Mouse (Mus musculus) liver, embryonic 11.5 days (tissue): Measurements from ENCODE around the gene Bcdin3d. TPM values are rescaled to one million over a fixed set of nuclear protein-coding genes. Genes with fewer than 3 reads are reported as not detected.
A peak's percentile ranks its signal among the peaks of the same experiment; 100 is the strongest.

Experiments
- ATAC-seq: fragments of 200-750 bp; cut with Nextera tagmentation; replicated peaks from 2 replicates; pipeline ENCODE4 v1.8.0; 2017; ENCODE audit warnings: moderate number of reproducible peaks, mild to moderate bottlenecking, moderate TSS enrichment, moderate library complexity; ENCODE audit not compliant: low FRiP score
- DNase-seq: peaks from one replicate; pipeline ENCODE4 v3.0.0-alpha.2; 2017; ENCODE audit warnings: low spot score
- H3K27ac ChIP-seq: fragments of 300-500 bp; sonication (generic); 2 replicates; pipeline ENCODE4 v1.5.1; 2014; ENCODE audit warnings: mild to moderate bottlenecking, low read depth, low read length, control low read depth
- H3K27me3 ChIP-seq: fragments of 300-500 bp; sonication (generic); replicated peaks from 2 replicates; pipeline ENCODE4 v1.6.1; 2014; ENCODE audit warnings: low read length, mixed read lengths; ENCODE audit not compliant: control insufficient read depth, insufficient read depth
- H3K36me3 ChIP-seq: fragments of 300-500 bp; sonication (generic); 2 replicates; pipeline ENCODE4 v1.6.1; 2014; ENCODE audit warnings: mild to moderate bottlenecking, low read length, moderate library complexity, mixed read lengths; ENCODE audit not compliant: control insufficient read depth, insufficient read depth
- H3K4me1 ChIP-seq: fragments of 300-500 bp; sonication (generic); replicated peaks from 2 replicates; pipeline ENCODE4 v1.6.1; 2014; ENCODE audit warnings: low read length, mixed read lengths; ENCODE audit not compliant: control insufficient read depth, insufficient read depth
- H3K4me2 ChIP-seq: fragments of 300-500 bp; sonication (generic); 2 replicates; pipeline ENCODE4 v1.6.1; 2014; ENCODE audit warnings: mild to moderate bottlenecking, control low read depth, moderate library complexity
- H3K4me3 ChIP-seq: fragments of 300-500 bp; sonication (generic); 2 replicates; pipeline ENCODE4 v1.5.1; 2014; ENCODE audit warnings: low read depth, low read length, control low read depth
- H3K9ac ChIP-seq: fragments of 300-500 bp; sonication (generic); 2 replicates; pipeline ENCODE4 v1.6.1; 2014; ENCODE audit warnings: low read depth, low read length, control low read depth
- H3K9me3 ChIP-seq: fragments of 300-500 bp; sonication (generic); 2 replicates; pipeline ENCODE4 v1.6.1; 2016; ENCODE audit warnings: low read length, inconsistent platforms, mixed read lengths; ENCODE audit not compliant: control insufficient read depth
- WGBS: fragments of 180-500 bp; shearing (Covaris S2); extraction: QIAGEN DNeasy Blood & Tissue Kit; methylation state at CpG from one replicate; pipeline ENCODE4 v1.1.7; 2014; 5-methylcytosine and 5-hydroxymethylcytosine counted together
- polyA plus RNA-seq: library from polyadenylated mRNA; unstranded; fragments of >200 nt; fragmentation: Nextera tagmentation; extraction: Ambion mirVana; gene quantifications from 2 replicates; pipeline ENCODE4 v1.2.1, GENCODE M21; 2014

Bcdin3d gene
- polyA plus RNA-seq, 1 experiment from 2014 or later = 10.5 TPM

DNA sequence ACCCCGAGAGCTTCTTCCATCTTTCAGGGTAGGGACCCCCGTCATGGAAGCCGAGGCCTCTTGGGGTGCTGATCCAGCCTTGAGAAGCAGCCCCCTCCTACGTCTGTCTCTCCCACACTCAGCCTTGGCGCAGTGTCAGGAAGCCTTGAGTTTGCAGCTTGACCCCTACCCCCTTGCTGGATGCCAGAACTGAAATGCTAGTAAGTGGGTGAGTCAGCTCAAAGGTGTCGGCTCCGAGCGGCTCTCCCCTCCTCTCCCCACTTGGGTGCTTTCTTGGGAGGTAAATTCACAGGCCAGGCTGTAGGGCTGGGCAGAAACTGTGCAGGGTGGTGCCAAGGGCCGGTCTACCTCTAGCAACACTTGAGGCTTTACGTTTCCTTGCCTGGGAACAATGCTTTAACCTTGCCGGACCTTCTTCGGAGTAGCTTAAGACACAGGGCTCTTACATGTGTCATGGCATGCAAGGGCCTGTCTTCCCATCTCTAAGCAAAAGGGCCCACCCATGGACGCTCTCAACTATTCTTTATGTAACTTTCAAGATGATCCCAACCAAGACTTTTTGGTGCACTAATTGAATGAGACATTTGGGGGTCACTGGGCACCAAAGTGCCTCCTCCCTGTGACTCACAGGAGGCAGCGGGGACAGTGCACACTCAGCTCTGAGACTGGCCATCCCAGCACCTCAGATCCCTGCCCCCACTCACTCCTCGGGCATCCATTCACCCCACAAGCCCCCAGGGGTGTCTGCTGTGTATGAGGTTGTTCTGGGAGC is 31.0 kb upstream of the Bcdin3d start:
- Histone ChIP-seq H3K9me3 (no peaks in the 10 kb centered on the region), H3K27me3 (no peaks in the 10 kb centered on the region; the same call in 1 of the 2 replicates), H3K36me3 (no peaks in the 10 kb centered on the region), H3K4me3 (no peak overlapping the region), H3K27ac (no peak overlapping the region), H3K9ac (no peak overlapping the region), H3K4me2 (no peak overlapping the region), H3K4me1 (peaks cover 11% of the 10 kb centered on the region; the same call in 1 of the 2 replicates)
- WGBS = 70% methylated on average over 15 of the region's 15 CpGs
- ATAC-seq (no peak), DNase-seq (no peak)

DNA sequence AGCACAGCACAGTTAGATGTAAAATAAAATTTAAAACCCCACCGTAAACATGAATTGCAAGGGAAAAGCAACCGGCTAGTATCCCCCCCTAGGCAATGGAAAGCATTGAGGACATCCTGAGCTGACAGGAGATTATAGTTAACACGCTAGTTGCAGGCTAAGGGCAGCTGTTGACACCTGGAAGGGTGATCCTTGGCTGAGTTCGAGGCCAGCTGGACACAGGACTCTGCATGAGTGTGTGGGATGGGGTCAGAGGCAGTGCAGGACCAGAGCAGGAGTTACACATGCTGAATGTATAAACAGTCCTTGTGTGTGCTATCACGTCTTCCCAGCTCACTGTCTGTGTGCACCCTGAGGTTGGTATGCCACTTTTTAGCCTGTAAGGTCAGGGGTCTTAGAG is 28.7 kb upstream of the Bcdin3d start:
- peaks cover 3% of the 10 kb centered on the region; the same call in 1 of the 2 replicates for H3K27me3 ChIP-seq
- 63% methylated on average over 5 of the region's 5 CpGs for WGBS
- no peak overlapping the region for H3K27ac ChIP-seq
- H3K4me2 ChIP-seq = no peak overlapping the region
- ATAC-seq (no peak), DNase-seq (no peak)
- no peaks in the 10 kb centered on the region for H3K9me3 ChIP-seq
- peaks cover 22% of the 10 kb centered on the region for H3K4me1 ChIP-seq
- H3K9ac ChIP-seq = no peak overlapping the region
- no peak overlapping the region for H3K4me3 ChIP-seq
- no peaks in the 10 kb centered on the region for H3K36me3 ChIP-seq

DNA sequence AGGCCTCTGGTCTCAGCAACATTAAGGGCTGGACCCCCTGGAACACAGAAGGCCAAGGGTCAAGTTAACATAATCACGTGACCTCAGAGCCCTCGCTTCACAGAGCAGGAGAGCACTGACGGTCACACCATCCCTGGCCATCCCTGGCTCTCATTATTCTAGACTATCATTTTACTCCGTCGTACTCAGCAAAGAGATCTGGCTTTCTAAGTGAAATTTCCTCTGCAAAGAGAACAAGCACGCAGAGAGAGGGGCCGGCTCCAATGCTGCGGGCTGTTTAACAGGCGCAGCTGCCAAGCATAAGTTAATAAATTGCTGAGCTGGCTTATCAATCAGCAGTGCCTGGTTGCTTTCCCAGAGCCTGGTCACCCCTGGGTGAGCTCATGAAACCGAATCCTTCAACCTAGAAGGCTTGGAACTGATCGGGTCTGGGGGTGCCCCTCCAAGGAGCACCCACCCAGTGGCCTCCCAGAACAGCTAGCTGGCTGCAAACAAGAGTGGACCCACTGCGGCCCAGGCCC is 27.8 kb upstream of the Bcdin3d start:
- Histone ChIP-seq H3K9ac (no peak overlapping the region), H3K27ac (no peak overlapping the region), H3K36me3 (no peaks in the 10 kb centered on the region), H3K4me3 (no peak overlapping the region), H3K4me2 (no peak overlapping the region), H3K9me3 (no peaks in the 10 kb centered on the region), H3K27me3 (peaks cover 3% of the 10 kb centered on the region; the same call in 1 of the 2 replicates), H3K4me1 (peaks cover 22% of the 10 kb centered on the region)
- 53% methylated on average over 12 of the region's 12 CpGs for WGBS
- DNase-seq = no peak
- ATAC-seq = no peak; the same call in 1 of the 2 replicates

DNA sequence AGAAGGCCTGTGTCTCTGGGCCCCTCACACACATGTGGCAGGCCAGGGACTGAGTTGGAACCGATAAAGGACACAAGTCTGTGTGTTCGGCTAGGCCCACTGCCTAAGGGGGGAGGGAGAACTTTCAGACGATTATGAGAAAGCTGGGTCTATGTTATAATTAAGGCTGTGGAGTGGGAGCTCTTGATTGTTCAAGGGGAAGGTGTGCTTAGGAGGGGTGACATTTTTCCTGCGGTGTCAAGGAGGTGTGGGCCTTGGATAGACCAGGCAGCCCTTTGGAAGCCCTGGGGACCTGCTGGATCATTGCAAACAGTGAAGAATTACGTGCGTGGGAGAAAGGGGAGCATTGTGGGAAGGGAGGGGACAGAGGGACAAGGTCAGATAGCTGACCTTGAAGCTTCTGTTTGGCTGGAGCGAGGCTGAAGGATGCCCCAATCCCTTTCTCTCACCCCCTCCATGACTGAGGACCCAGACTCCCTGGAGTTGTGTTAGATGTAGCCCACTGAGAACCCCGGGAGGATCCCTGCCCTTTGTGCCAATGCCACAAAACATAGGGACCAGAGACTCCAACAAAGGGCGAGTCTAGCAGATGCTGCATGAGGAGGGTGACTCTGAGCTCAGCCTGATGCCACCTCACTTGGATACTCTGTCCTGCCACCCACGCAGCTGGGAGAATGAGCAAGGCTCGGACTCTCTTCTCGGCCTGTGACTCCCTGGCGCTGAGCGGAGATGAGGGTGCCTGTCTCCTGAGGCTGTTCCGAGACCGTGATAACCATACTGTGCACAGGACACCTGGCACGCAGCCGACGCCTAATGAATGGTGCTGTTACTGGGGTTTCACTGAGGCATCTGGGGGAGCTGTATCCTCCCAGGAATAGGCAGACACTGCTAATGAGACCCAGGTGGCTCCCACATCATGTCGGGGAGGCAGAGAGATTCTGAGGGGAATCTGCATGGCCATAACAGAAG is 27.0 kb upstream of the Bcdin3d start:
- DNase-seq = no peak
- H3K27ac ChIP-seq = peak overlapping the region; percentile 16; the same call in 1 of the 2 replicates
- 67% methylated on average over 20 of the region's 20 CpGs for WGBS

DNA sequence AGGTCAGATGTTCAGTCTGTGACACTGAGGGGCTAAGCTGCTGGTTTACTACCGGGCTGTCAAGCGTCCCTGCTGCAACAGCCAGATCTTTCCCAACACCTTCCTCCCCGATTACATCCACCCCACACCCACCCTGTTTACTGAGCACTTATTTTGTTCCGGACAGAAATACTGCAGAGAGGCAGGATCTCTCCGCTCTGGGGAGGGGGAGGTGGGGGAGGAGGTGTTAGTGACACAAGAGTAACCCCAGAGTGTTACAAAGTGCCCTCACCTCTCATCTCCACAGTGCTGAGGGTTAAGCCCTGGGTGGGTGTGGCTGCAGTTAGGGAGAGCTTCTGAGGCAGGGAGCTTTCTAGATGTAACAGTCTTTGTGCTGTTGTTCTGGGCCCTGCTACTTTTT is 25.8 kb upstream of the Bcdin3d start:
- Histone ChIP-seq H3K4me2 (no peak overlapping the region), H3K4me1 (peaks cover 17% of the 10 kb centered on the region), H3K27ac (no peak overlapping the region), H3K9me3 (no peaks in the 10 kb centered on the region), H3K36me3 (no peaks in the 10 kb centered on the region), H3K9ac (no peak overlapping the region), H3K27me3 (peaks cover 3% of the 10 kb centered on the region; the same call in 1 of the 2 replicates), H3K4me3 (no peak overlapping the region)
- WGBS = 16% methylated on average over 5 of the region's 5 CpGs
- ATAC-seq (no peak), DNase-seq (no peak)

More for the DNA sequence above, 27.0 kb upstream of the Bcdin3d start:
- H3K4me2 ChIP-seq = no peak overlapping the region
- peaks cover 3% of the 10 kb centered on the region; the same call in 1 of the 2 replicates for H3K27me3 ChIP-seq
- peaks cover 22% of the 10 kb centered on the region for H3K4me1 ChIP-seq
- no peaks in the 10 kb centered on the region for H3K36me3 ChIP-seq
- H3K4me3 ChIP-seq = no peak overlapping the region
- no peak for ATAC-seq
- no peaks in the 10 kb centered on the region for H3K9me3 ChIP-seq
- no peak overlapping the region for H3K9ac ChIP-seq

DNA sequence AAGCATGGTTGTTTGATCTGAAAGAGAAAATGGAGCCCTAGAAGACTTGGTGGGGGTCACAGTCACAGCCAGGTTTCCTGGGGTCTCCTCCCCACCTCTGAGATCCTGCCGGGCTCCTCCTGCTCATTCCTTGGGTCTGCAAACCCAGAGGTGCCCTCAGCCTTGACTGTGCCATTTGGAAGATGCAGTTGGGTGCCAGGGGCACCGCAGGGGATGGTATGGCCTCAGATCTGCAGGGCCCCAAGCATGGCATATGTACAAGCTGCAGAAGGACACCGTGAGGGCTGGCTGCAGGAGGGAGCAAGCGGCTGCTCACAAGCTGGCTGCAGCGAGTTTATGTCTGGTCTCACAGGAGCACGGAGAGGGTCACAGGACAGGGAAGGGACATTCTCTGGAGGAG is 25.2 kb upstream of the Bcdin3d start:
- ATAC-seq = no peak
- H3K4me1 ChIP-seq = peaks cover 17% of the 10 kb centered on the region
- 36% methylated on average over 6 of the region's 6 CpGs for WGBS
- no peak overlapping the region for H3K4me3 ChIP-seq
- H3K9me3 ChIP-seq = no peaks in the 10 kb centered on the region
- H3K27me3 ChIP-seq = peaks cover 5% of the 10 kb centered on the region; the same call in 1 of the 2 replicates
- no peak overlapping the region for H3K4me2 ChIP-seq
- H3K9ac ChIP-seq = no peak overlapping the region
- H3K27ac ChIP-seq = no peak overlapping the region
- no peaks in the 10 kb centered on the region for H3K36me3 ChIP-seq
- no peak for DNase-seq

DNA sequence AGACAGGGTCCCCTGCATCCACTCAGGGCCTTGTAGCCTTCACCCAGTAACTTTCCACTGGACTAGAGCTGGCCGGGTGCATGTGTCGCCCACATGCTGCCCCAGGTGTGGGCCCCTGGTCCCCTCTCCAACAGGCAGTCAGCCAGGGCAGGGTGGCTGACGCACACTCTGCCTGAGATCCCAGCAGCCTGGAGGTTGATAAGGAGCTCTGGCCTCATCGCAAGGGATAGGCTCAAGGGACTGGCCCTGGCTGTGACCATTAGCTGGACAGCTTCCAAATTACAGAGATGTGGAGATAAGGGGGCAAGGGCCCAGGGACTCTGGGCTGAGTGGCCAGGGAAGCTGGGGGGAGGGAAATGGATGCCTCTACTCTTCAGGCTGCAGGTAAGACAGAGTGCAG is 24.3 kb upstream of the Bcdin3d start:
- peaks cover 17% of the 10 kb centered on the region for H3K4me1 ChIP-seq
- H3K27ac ChIP-seq = no peak overlapping the region
- no peak overlapping the region for H3K4me2 ChIP-seq
- no peak for ATAC-seq
- no peak overlapping the region for H3K9ac ChIP-seq
- no peak for DNase-seq
- H3K36me3 ChIP-seq = no peaks in the 10 kb centered on the region
- 49% methylated on average over 4 of the region's 4 CpGs for WGBS
- peaks cover 7% of the 10 kb centered on the region; the same call in 1 of the 2 replicates for H3K27me3 ChIP-seq
- H3K9me3 ChIP-seq = no peaks in the 10 kb centered on the region
- H3K4me3 ChIP-seq = no peak overlapping the region

DNA sequence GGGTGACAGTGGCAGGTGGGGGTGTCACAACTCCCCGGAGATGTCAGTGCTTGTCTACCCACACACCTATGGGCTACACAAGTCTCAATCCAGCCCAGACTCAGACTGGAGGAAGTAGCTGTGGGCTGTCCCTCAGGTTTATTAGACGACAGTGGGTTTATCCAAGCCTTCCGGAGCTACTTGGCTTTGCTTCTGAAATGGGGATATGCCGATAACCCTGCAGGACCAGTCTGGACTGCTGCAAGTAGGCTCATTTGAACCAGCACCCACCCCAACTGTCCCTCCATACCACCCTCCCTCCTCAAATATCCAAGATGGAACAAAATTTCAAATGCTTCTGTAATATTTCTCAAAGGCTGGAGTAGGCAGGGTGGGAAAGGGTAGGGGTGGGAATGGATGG is 23.8 kb upstream of the Bcdin3d start:
- no peak overlapping the region for H3K9ac ChIP-seq
- 66% methylated on average over 4 of the region's 4 CpGs for WGBS
- H3K27me3 ChIP-seq = peaks cover 7% of the 10 kb centered on the region; the same call in 1 of the 2 replicates
- no peak for DNase-seq
- H3K36me3 ChIP-seq = no peaks in the 10 kb centered on the region
- H3K4me3 ChIP-seq = no peak overlapping the region
- H3K27ac ChIP-seq = no peak overlapping the region
- H3K9me3 ChIP-seq = no peaks in the 10 kb centered on the region
- H3K4me1 ChIP-seq = peaks cover 14% of the 10 kb centered on the region
- ATAC-seq = no peak
- no peak overlapping the region for H3K4me2 ChIP-seq
